Comparison of ENCODE assay signal across 8 mouse cellular contexts in genomic region chr2:32294348-32294747, GRCm38 (mm10). TPM values are rescaled to one million over a fixed set of nuclear protein-coding genes. Genes with fewer than 3 reads are reported as not detected.
DNase-seq lines count a peak whose midpoint lies in the region.

No protein-coding gene starts in this region.

- peak; percentile 50 to 76 for DNase-seq in adrenal gland, adult (ENCODE audit: inconsistent age in 2 of 2, low spot score in 1 of 2)
- DNase-seq in adrenal gland, postnatal 4 days (ENCODE audit: low spot score in 2 of 2), result no peak
- peak; percentile 72 for DNase-seq in lung, postnatal 36 days
- DNase-seq in lung, postnatal 25 days (ENCODE audit: low spot score), result no peak
- DNase-seq in heart, adult 8-10 months (ENCODE audit: low spot score), result peak; percentile 58
- DNase-seq in right cerebral cortex, adult 2 months (ENCODE audit: low spot score in 2 of 2), result no peak
- no peak for DNase-seq in layer of hippocampus, adult 8-10 months (ENCODE audit: low spot score in 2 of 2)
- DNase-seq in layer of hippocampus, postnatal 10 days (ENCODE audit: low spot score in 2 of 2), result no peak

RNA-seq across cellular contexts. Expression of gene Swi5, which starts 6.5 kb away (rescaled TPM):
- 100 to 1,000 TPM; 225 to 237 TPM for total RNA-seq in adrenal gland, postnatal 4 days (2021)
- total RNA-seq in heart, adult 8-10 months (2022), result 100 to 1,000 TPM; 221 to 257 (median 231) TPM
- total RNA-seq in layer of hippocampus, adult 8-10 months (2022), result 100 to 1,000 TPM; 192 to 208 (median 196) TPM
- total RNA-seq in layer of hippocampus, postnatal 10 days (2021), result 100 to 1,000 TPM; 237 to 239 TPM

RNA-seq across cellular contexts. Expression of gene Golga2, which starts 7.2 kb away (rescaled TPM):
- 10 to 100 TPM; 78.6 to 80.4 TPM for total RNA-seq in adrenal gland, postnatal 4 days (2021)
- 10 to 100 TPM; 75.1 to 88.9 (median 80.2) TPM for total RNA-seq in heart, adult 8-10 months (2022)
- total RNA-seq in layer of hippocampus, adult 8-10 months (2022), result 10 to 100 TPM; 88.0 to 97.6 (median 92.3) TPM
- total RNA-seq in layer of hippocampus, postnatal 10 days (2021), result 10 to 100 TPM; 75.1 to 78.9 TPM

RNA-seq across cellular contexts. Expression of gene Uck1, which starts 34.4 kb away (rescaled TPM):
- 10 to 100 TPM; 88.3 to 98.2 TPM for total RNA-seq in adrenal gland, postnatal 4 days (2021)
- 10 to 100 TPM; 22.9 to 24.5 (median 23.3) TPM for total RNA-seq in heart, adult 8-10 months (2022)
- 10 to 100 TPM; 48.6 to 60.0 (median 54.5) TPM for total RNA-seq in layer of hippocampus, adult 8-10 months (2022)
- total RNA-seq in layer of hippocampus, postnatal 10 days (2021), result 10 to 100 TPM; 64.8 to 64.9 TPM

RNA-seq across cellular contexts. Expression of gene Ciz1, which starts 57.8 kb away (rescaled TPM):
- 100 to 1,000 TPM in 1 of 2 experiments, 10 to 100 TPM in 1; 97.7 to 106 TPM for total RNA-seq in adrenal gland, postnatal 4 days (2021)
- total RNA-seq in heart, adult 8-10 months (2022), result 10 to 100 TPM; 25.8 to 34.9 (median 28.0) TPM
- total RNA-seq in layer of hippocampus, adult 8-10 months (2022), result 100 to 1,000 TPM in 1 of 4 experiments, 10 to 100 TPM in 3; 82.9 to 103 (median 90.5) TPM
- total RNA-seq in layer of hippocampus, postnatal 10 days (2021), result 10 to 100 TPM; 74.6 to 75.0 TPM

RNA-seq across cellular contexts. Expression of gene Pomt1, which starts 58.0 kb away (rescaled TPM):
- total RNA-seq in adrenal gland, postnatal 4 days (2021), result 10 to 100 TPM; 36.7 to 40.4 TPM
- total RNA-seq in heart, adult 8-10 months (2022), result 10 to 100 TPM; 12.5 to 15.0 (median 14.0) TPM
- total RNA-seq in layer of hippocampus, adult 8-10 months (2022), result 10 to 100 TPM; 21.4 to 31.1 (median 26.2) TPM
- 10 to 100 TPM; 28.2 to 28.5 TPM for total RNA-seq in layer of hippocampus, postnatal 10 days (2021)

Comparison
In these comparisons a context has a peak if more than half of its experiments do, and no peak if none do; other contexts are left out.
1. DNase-seq: peak in adrenal gland, adult (2 of 2), lung, postnatal 36 days (single experiment) and heart, adult 8-10 months (single experiment); none in adrenal gland, postnatal 4 days (0 of 2), lung, postnatal 25 days (single experiment), right cerebral cortex, adult 2 months (0 of 2), layer of hippocampus, adult 8-10 months (0 of 2) and layer of hippocampus, postnatal 10 days (0 of 2).